Mouse (Mus musculus) inflammation-experienced regulatory T-cells, adult 6 months (primary cell): ENCODE data around the gene Gstp2. TPM values are rescaled to one million over a fixed set of nuclear protein-coding genes. Genes with fewer than 3 reads are reported as not detected.

Experiments used
- ATAC-seq: one replicate; pipeline ENCODE4 v1.8.0; 2017
- polyA plus RNA-seq, 3 experiments: library from polyadenylated mRNA; unstranded; fragments of 100-300 nt; shearing (Covaris generic); gene quantifications; one replicate each; pipeline ENCODE4 v1.2.1; 2017

Gene Gstp2
- polyA plus RNA-seq, 3 experiments from 2014 or later: 0.72 to 12.0 (median 5.0) TPM

DNA sequence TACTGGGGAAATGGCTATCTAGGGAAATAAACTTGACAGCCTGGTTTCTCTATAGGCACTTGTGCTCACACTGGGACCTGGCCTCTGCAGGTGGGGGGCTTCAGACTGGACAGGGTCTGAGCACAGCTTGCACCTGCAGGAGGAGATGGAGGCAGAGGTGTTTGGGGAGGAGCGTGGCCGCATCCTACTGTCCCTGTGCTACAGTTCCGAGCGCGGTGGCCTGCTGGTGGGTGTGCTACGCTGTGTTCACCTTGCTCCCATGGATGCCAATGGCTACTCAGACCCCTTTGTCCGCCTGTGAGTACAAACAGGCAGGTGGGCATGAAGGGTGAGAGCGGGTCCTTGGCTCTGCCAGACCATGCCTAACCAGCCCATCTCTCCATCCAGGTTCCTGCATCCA lies 39.9 kb downstream of the Gstp2 start:
- ATAC-seq: no peak

GRCm38 (mm10) chr19:4005091-4005490 lies 40.7 kb downstream of the Gstp2 start:
- ATAC-seq: no peak

DNA sequence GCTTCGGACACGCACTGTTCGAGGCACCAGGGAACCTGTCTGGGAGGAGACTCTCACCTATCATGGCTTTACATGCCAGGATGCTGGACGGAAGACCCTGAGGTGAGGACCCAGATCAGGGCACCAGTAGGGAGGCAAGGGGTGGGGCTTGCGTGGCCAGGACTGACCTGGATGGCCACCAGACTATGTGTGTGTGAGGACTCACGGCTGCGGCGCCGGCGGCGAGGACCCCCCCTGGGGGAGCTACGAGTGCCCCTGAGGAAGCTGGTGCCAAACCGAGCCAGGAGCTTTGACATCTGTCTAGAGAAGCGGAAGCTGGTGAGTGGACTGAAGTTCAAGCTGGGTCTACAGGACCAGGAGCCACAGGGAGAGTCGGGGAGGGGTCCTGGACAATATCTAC lies 41.5 kb downstream of the Gstp2 start:
- ATAC-seq: no peak

DNA sequence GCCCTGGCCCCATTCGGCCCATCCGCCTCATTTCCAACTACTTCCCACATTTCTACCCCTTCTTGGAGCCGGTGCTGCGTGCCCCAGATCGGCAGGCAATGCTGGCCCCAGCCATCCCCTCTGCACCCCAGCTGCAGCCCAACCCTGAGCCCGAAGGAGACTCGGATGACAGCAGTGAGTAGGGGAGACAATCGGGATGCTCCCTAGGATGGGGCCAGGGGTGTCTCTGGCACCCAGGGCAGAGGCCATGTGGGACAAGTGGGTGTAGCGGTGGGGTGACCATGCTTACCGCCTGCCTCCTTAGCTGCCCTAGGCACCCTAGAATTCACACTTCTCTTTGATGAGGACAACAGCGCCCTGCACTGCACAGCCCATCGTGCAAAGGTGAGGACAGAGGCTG lies 42.2 kb downstream of the Gstp2 start:
- ATAC-seq: no peak

- ATAC-seq: no peak
Measured at GRCm38 (mm10) chr19:4003112-4003511, 42.7 kb downstream of the Gstp2 start, which contains the start of gene Doc2g. TSS of gene Doc2g (plus strand) at chr19:4003313.

GRCm38 (mm10) chr19:4001752-4002151 lies 44.1 kb downstream of the Gstp2 start:
- no peak for ATAC-seq

DNA sequence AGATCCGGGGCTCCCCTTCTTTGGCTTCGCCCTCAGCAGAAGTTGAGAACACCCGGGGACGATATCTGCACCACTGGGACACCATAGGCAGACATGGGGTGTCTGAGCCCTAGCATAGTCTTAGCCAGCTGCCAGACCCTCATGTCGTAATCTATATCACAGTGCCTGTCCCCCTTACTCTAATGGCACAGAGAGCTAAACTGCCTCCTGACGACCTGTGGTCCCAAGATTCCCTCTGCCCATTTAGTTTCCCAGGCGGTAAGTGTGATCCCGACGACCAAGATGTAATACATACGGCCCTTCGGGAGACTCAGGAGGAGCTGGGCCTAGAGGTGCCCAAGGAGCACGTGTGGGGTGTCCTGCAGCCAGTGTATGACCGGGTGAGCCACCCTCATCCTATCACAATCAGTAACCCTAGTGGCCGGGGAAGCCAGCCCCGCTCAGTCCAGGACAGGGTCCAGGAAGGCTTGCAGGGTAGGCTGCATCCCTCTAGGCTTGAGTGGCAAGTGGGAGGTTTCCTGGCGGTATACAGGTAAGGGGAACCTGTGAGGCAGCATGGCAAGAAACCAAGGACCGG lies 44.8 kb downstream of the Gstp2 start:
- ATAC-seq: no peak

DNA sequence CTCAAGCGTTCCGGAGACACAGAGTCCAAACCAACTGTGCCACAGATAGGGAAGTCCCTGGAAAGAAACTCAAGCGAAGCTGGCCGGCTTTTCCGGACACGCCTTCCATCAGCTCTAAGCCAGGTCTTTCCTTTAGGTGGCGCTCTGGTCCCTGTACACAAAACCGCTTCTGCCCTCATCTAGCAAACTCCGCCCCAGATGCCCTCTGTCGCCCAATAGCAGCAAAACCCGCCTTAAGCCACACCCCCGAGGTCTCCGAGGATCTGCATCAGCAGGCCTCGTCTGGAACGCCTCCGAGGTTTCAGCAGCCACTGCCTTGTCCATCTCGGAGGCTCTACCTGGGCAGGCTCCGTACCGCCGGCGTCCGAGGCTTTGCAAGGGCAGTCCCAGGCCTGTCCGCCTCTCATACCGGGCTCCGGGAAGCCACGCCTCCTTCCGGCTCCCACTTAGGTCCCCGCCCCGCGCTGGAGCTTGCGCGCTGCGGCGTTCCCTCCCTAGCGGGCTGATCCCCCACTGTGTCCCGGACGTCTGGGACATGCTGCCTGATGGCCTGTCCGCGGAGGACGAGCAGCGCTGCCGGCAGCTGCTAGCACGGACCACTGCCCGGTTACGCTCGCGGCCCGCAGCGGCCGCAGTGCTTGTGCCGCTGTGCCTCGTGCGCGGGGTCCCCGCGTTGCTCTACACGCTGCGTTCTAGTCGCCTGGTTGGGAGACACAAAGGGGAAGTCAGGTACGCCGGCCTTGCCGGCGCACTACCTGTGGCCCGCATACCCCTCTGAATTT lies 45.5 kb downstream of the Gstp2 start, which contains the start of the genes Nudt8 and Gm49405:
TSS of gene Nudt8 (plus strand) at position 462 of the 782 bp plus-strand sequence.
TSS of gene Gm49405 (plus strand) at position 508 of the 782 bp plus-strand sequence.
- peak; percentile 93 for ATAC-seq

- no peak for ATAC-seq
Measured at GRCm38 (mm10) chr19:3999121-3999730, 46.6 kb downstream of the Gstp2 start.

DNA sequence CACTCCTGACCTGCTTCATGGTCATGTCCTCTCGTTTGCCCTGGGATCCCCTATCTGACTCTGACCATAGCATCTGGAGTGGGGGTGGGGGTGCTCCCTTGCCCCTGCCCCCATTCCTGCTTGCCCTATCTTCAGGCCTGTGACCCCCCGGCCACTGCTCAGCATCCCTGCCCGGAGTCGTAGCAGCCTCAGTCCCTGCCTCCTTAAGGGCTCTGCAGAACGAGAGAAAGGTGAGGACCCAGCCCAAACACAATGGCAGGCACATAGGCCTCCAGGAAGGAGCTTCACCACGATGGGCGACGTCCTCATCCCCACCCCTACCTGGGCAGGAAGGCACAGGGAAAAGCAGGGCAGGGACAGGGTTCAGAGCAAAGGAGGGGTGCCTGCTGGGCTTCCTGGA lies 47.5 kb downstream of the Gstp2 start:
- no peak for ATAC-seq

DNA sequence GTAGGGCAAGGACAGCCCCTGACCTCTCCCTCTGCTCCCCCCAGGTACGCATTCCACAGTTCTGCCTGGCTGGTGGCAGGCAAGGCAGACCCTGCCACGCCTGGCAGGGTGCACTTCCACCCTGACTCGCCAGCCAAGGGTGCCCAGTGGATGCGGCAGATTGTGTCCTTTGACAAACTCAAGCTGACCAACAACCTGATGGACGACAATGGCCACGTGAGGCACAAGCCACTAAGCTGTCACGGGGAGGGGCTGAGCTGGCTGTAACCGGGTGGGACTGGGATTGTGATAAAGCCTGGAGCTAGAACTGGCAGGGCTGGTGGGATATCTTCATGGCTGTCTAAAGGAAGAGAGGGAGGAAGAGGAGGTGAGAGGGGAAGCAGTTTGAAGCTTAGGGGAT lies 48.6 kb downstream of the Gstp2 start:
- no peak for ATAC-seq

- ATAC-seq: no peak
Measured at GRCm38 (mm10) chr19:3996747-3997146, 49.1 kb downstream of the Gstp2 start.

- no peak for ATAC-seq
Measured at GRCm38 (mm10) chr19:3996106-3996505, 49.7 kb downstream of the Gstp2 start.

- no peak for ATAC-seq
Measured at GRCm38 (mm10) chr19:3995505-3995904, 50.3 kb downstream of the Gstp2 start.

GRCm38 (mm10) chr19:3994932-3995331 lies 50.9 kb downstream of the Gstp2 start:
- no peak for ATAC-seq

DNA sequence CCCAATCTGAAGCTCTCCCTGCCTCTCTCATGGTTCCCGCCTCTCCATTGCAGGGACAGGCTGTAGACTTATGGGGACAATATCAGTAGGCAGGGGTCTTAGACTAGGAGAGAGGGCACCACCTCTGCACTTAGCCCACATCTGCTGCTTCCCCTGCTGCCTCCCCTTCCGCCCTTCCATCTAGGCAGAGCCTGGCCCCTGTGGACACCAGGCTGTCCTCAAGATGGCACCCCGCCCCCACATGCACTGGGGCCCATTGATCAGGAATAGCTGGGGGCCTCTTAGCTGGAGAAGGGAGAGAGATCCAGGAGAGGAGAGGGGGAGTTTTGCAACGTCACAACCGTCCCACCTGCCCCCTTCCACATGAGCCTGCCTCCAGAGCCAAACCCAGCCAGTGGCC lies 53.4 kb downstream of the Gstp2 start, which contains the start of gene Tbx10:
TSS of gene Tbx10 (plus strand) at position 337 of the 400 bp plus-strand sequence.
- no peak for ATAC-seq

GRCm38 (mm10) chr19:3991966-3992365 lies 53.9 kb downstream of the Gstp2 start:
- ATAC-seq: no peak

DNA sequence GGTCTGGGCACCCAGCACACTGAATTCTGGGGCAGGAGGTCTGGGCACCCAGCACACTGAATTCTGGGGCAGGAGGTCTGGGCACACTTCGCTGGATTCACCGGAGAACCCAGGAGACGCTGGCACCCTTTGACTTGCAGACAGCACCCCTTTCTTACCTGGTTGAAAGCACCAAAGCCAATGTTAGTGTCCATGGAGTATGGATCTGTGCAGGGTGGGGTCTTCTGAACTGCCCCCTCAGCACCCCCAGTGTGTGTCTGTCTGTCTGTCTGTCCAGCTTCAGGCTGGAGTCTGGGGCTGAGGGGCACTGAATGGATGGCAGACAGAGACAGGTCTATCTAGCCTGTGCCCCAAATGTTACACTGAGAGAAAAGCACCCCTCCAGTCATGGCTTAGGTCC lies 54.3 kb downstream of the Gstp2 start:
- no peak for ATAC-seq

DNA sequence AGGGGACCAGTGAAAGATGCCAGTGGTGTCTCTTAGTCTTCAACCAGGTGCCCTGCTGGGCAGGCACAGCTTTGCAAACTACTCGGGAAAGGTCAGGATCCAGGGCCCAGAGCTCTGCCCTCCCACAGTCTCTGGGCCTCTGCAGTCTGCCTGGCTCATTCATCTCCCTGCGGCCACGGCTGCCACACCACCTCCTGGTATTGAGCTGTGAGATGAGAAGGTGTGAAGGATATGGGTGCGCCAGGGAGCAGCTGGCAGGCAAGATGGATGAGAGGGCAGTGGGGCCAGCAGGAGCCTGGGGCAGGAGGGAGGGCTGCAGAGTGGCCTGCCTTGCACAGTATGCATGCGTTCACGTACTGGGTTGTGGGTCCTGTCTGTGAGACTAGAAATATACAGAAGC lies 55.0 kb downstream of the Gstp2 start:
- no peak for ATAC-seq
